Mouse (Mus musculus) cortical plate, adult 2 months (tissue): ENCODE results near the gene Ms4a8a. TPM values are rescaled to one million over a fixed set of nuclear protein-coding genes. Genes with fewer than 3 reads are reported as not detected.

Source experiments
- H3K27ac ChIP-seq: fragments of 200-500 bp; 2 replicates; pipeline ENCODE4 v1.5.1; 2012; ENCODE audit warnings: low read length, control low read depth, inconsistent platforms; ENCODE audit not compliant: insufficient read depth
- H3K4me1 ChIP-seq: fragments of 200-500 bp; 2 replicates; pipeline ENCODE4 v1.6.1; 2011; ENCODE audit warnings: low read length; ENCODE audit not compliant: control insufficient read depth, insufficient read depth
- H3K4me3 ChIP-seq: fragments of 200-500 bp; 2 replicates; pipeline ENCODE4 v1.5.1; 2011; ENCODE audit warnings: mild to moderate bottlenecking, low read length, control low read depth; ENCODE audit not compliant: insufficient read depth
- CTCF ChIP-seq: fragments of 200-500 bp; IDR thresholded peaks from 2 replicates; pipeline ENCODE4 v1.5.1; 2011; ENCODE audit warnings: mild to moderate bottlenecking, control low read depth, low read length; ENCODE audit not compliant: insufficient read depth; ENCODE audit errors: extremely low read depth
- POLR2A ChIP-seq: fragments of 200-500 bp; IDR thresholded peaks from 2 replicates; pipeline ENCODE4 v1.6.1; 2011; ENCODE audit warnings: mild to moderate bottlenecking, low read length, control low read depth; ENCODE audit not compliant: insufficient read depth; ENCODE audit errors: extremely low read depth
- polyA plus RNA-seq: library from polyadenylated mRNA; depleted of rRNA; stranded (reverse); fragments of >200 nt; gene quantifications from 2 replicates; pipeline ENCODE4 v1.2.3, GENCODE M21; 2012; rRNA removed

The Ms4a8a gene
- polyA plus RNA-seq, 1 experiment: 0.13 TPM

- TF ChIP-seq CTCF (no peak), POLR2A (no peak)
- H3K4me3 ChIP-seq: no peak overlapping the region
- no peak overlapping the region for H3K27ac ChIP-seq
These were observed 58.5 kb downstream of the Ms4a8a start for GRCm38 (mm10) chr19:11022382-11022781.

GRCm38 (mm10) chr19:11017891-11018290 is 63.0 kb downstream of the Ms4a8a start, which contains the start of gene Ms4a18:
Gene Ms4a18 (minus strand): TSS chr19:11018031.
- Histone ChIP-seq H3K4me3 (no peak within 1 kb of the TSS), H3K27ac (no peak within 1 kb of the TSS), H3K4me1 (no peaks in the 10 kb centered on the region)
- no peak for TF ChIP-seq CTCF
- no peak for TF ChIP-seq POLR2A

More at GRCm38 (mm10) chr19:11022382-11022781, 58.5 kb downstream of the Ms4a8a start:
- no peaks in the 10 kb centered on the region for H3K4me1 ChIP-seq

Other genes starting within 250 kb of the Ms4a8a start
- 1.3 and 2.3 TPM in 2 replicates for gene Slc15a3, start 241.4 kb downstream of the Ms4a8a start, polyA plus RNA-seq
- 200 and 216 TPM in 2 replicates for gene Tmem132a, start 211.2 kb downstream of the Ms4a8a start, polyA plus RNA-seq
- 61.9 and 63.5 TPM in 2 replicates for gene Tmem109, start 199.1 kb downstream of the Ms4a8a start, polyA plus RNA-seq
- gene Prpf19, start 185.9 kb downstream of the Ms4a8a start, polyA plus RNA-seq: 219 and 221 TPM in 2 replicates
- gene Zp1, start 160.5 kb downstream of the Ms4a8a start, polyA plus RNA-seq: not detected in 2 replicates
- 0.11 and 0.21 TPM in 2 replicates for gene Ptgdr2, start 143.9 kb downstream of the Ms4a8a start, polyA plus RNA-seq
- gene Ccdc86, start 131.8 kb downstream of the Ms4a8a start, polyA plus RNA-seq: 5.0 and 5.5 TPM in 2 replicates
- gene Ms4a10, start 106.4 kb downstream of the Ms4a8a start, polyA plus RNA-seq: not detected in 2 replicates
- gene Ms4a15, start 87.9 kb downstream of the Ms4a8a start, polyA plus RNA-seq: not detected in 2 replicates
- gene Ms4a18, start 63.1 kb downstream of the Ms4a8a start, polyA plus RNA-seq: not detected in 2 replicates
- gene 1700017D01Rik, start 49.8 kb upstream of the Ms4a8a start, polyA plus RNA-seq: not detected in 2 replicates
- gene 1700025F22Rik, start 84.2 kb upstream of the Ms4a8a start, polyA plus RNA-seq: not detected in 2 replicates
- not detected in 2 replicates for gene Ms4a13, start 115.6 kb upstream of the Ms4a8a start, polyA plus RNA-seq
- not detected in 2 replicates for gene Ms4a12, start 151.3 kb upstream of the Ms4a8a start, polyA plus RNA-seq
- gene Ms4a1, start 185.1 kb upstream of the Ms4a8a start, polyA plus RNA-seq: 0.04 and 0.10 TPM in 2 replicates
- not detected in 2 replicates for gene Ms4a5, start 202.8 kb upstream of the Ms4a8a start, polyA plus RNA-seq
- gene Ms4a14, start 233.4 kb upstream of the Ms4a8a start, polyA plus RNA-seq: 0.08 and 0.15 TPM in 2 replicates